Mouse (Mus musculus): ENCODE data around the gene Nkd1. TPM values are rescaled to one million over a fixed set of nuclear protein-coding genes. Genes with fewer than 3 reads are reported as not detected.

The Nkd1 gene
- total RNA-seq, 2 experiments from 2014 or later: 19.7 to 25.5 TPM

GRCm38 (mm10) chr8:88603446-88603989 lies 82.4 kb downstream of the Nkd1 start:
- intact Hi-C loops (cut with DNase I): no loop called here
- DNase-seq (ENCODE audit: low spot score in 2 of 2): peak in 1 of 2 experiments; percentile 37

DNA sequence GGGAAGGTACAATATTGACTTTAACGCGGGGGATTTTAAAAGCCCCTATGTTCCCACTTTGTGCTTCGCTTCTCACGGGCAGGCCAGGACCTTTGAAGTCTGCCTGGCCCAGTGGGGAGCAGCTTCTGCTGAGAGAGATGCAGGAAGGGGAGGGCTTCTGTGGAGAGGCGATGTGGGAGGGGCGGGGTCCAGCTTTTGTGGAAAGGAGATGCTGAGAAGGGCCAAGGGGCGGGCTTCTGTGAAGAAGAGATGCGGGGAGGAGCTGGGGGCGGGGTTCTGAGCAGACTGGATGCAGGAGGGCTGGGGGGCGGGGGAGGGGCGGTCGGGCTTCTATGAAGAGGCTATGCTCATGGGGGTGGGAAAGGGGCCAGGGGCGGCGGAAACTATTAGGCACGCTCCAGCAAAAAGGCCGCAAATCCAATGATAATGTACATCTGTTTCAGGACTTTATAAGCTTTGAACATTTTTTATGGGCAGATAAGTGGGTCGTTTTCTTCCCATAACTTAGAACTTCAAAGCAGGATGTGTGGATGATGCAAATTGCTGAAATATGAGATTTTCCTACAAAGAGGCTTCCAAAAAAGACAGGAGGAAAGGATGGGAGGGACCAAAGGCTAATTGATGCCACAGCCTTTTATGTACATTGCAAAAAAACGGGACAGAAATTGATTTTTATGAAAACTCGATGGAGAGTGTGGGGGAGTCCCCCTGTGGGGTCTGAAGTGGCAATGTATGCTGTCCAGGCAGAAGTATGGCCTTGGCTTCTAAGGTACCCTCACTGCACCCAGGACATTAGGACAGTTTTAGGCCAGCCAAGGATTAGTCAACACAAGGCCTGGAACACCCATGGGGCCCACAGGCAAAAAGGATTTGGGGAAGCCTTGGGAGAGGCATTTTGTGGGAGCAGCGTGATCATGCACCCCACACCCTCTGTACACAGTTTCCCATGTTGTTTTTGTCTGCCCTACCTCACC lies 83.2 kb downstream of the Nkd1 start:
- peak; percentile 44 to 51 for DNase-seq (ENCODE audit: low spot score in 2 of 2)
- intact Hi-C loops (cut with DNase I): no loop called here

GRCm38 (mm10) chr8:88605361-88606040 lies 84.3 kb downstream of the Nkd1 start:
- no peak for DNase-seq (ENCODE audit: low spot score in 2 of 2)
- intact Hi-C loops (cut with DNase I): no loop called here

- intact Hi-C loops (cut with DNase I): no loop called here
- DNase-seq (ENCODE audit: low spot score in 2 of 2): no peak
These were observed 87.9 kb downstream of the Nkd1 start for GRCm38 (mm10) chr8:88609036-88609435.

DNA sequence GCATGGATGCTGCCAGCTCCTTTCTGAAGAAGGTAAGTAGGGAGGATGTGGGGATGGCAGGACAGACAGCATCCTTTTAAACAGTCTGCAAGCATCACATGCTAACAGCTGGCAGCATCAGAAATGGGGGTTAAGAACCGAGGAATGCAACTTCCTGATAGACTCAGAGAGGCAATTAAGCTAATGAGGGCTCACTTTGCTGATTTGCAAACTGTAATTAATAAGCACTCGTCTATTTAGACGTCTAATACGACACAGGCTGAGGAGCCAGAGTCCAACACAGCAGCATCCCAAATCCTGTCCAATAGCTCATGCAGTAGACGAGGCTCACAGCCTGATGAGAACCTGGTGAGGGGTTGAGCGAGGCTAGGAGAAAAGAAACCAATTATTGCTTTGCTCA lies 89.1 kb downstream of the Nkd1 start:
- intact Hi-C loops (cut with DNase I): no loop called here
- no peak for DNase-seq (ENCODE audit: low spot score in 2 of 2)

GRCm38 (mm10) chr8:88614981-88615380 lies 93.8 kb downstream of the Nkd1 start:
- intact Hi-C loops (cut with DNase I): loop anchor here (5.0 kb wide), 1 partner anchor 93 kb away; the partner anchor contains the start of gene Nkd1
- no peak for DNase-seq (ENCODE audit: low spot score in 2 of 2)

DNA sequence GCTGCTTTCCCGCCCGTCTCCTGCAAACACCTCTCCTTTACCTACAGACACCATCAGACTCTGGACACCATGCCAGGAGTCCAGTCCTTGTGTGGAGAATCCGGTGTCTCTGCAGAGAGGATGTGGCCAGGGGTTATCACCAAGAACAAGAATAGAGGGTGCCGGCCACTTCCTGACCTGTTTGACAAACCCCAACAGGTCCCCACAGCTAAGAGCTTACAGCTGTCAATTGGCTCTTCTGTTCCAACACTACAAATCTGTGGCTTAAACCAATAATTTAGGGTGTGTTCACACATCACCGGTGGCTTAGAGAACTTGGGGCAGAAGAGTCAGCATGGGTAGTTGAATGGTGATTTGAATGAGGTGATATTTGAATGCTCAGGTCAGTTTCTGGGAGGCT lies 97.5 kb downstream of the Nkd1 start:
- DNase-seq (ENCODE audit: low spot score in 2 of 2): no peak

GRCm38 (mm10) chr8:88619513-88619912 lies 98.4 kb downstream of the Nkd1 start:
- intact Hi-C loops (cut with DNase I): loop anchor here (5.0 kb wide), 1 partner anchor 97 kb away; the partner anchor contains the start of gene Nkd1

More for the DNA sequence above, 97.5 kb downstream of the Nkd1 start:
- intact Hi-C loops (cut with DNase I): loop anchor here (5.0 kb wide), 1 partner anchor 96 kb away; the partner anchor contains the start of gene Nkd1

DNA sequence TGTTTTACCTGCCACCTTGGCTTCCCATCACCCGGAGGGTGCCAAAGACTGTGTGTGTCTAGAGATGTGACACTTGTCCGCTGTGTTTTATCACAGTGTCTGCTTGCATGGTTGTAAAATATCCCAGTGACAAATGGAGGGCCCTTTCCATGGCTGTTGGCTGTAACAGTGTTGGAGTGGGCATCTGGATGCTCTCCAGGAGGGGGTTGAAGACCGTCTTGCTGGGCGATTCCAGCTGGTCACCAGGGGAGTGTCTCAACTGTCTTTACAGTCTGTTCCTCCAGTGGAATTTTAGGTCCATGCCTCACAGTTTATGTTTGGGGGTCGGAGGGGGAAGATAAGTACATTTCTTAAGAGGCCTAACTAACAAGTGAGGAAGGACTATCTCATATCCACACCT lies 99.8 kb downstream of the Nkd1 start:
- intact Hi-C loops (cut with DNase I): loop anchor here (1.0 to 5.0 kb wide), 3 partner anchors 169 to 354 kb away; no protein-coding TSS in a partner anchor
- no peak for DNase-seq (ENCODE audit: low spot score in 2 of 2)

More at GRCm38 (mm10) chr8:88619513-88619912, 98.4 kb downstream of the Nkd1 start:
- DNase-seq (ENCODE audit: low spot score in 2 of 2): no peak

GRCm38 (mm10) chr8:88621408-88621807 lies 100.3 kb downstream of the Nkd1 start:
- peak; percentile 84 to 87 for DNase-seq (ENCODE audit: low spot score in 2 of 2)
- intact Hi-C loops (cut with DNase I): loop anchor here (1.0 to 5.0 kb wide), 3 partner anchors 169 to 354 kb away; no protein-coding TSS in a partner anchor

- no peak for DNase-seq (ENCODE audit: low spot score in 2 of 2)
- intact Hi-C loops (cut with DNase I): loop anchor here (5.0 kb wide), 2 partner anchors 171 to 356 kb away; no protein-coding TSS in a partner anchor
These were observed 102.2 kb downstream of the Nkd1 start for GRCm38 (mm10) chr8:88623351-88623750.

- no peak for DNase-seq (ENCODE audit: low spot score in 2 of 2)
- intact Hi-C loops (cut with DNase I): loop anchor here (5.0 kb wide), 2 partner anchors 172 to 357 kb away; no protein-coding TSS in a partner anchor
These were observed 103.1 kb downstream of the Nkd1 start for GRCm38 (mm10) chr8:88624276-88624675.

DNA sequence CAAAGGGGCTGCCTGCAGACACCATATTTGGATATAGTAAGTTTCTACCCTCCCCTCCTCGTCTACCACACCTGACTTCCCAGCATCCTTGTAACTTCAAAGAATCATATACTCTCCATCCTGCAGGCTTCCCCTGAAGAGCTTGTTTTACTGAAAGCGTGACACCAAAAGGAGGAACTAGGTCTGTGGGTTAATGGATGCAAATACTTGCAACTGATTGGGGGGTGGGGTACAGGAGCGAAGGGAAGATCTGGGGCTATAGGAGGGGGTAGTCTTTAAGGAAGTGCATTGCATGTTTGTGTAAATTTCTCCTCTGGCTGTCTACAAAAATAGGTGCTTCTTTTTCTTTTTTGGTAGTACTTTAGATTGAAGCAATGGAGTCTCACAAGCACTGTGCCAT lies 105.3 kb downstream of the Nkd1 start:
- no peak for DNase-seq (ENCODE audit: low spot score in 2 of 2)
- intact Hi-C loops (cut with DNase I): loop anchor here (2.0 to 5.0 kb wide), 2 partner anchors 74 to 126 kb away; no protein-coding TSS in a partner anchor

GRCm38 (mm10) chr8:88626940-88627264 lies 105.7 kb downstream of the Nkd1 start:
- intact Hi-C loops (cut with DNase I): loop anchor here (2.0 to 5.0 kb wide), 2 partner anchors 74 to 125 kb away; no protein-coding TSS in a partner anchor
- no peak for DNase-seq (ENCODE audit: low spot score in 2 of 2)

DNA sequence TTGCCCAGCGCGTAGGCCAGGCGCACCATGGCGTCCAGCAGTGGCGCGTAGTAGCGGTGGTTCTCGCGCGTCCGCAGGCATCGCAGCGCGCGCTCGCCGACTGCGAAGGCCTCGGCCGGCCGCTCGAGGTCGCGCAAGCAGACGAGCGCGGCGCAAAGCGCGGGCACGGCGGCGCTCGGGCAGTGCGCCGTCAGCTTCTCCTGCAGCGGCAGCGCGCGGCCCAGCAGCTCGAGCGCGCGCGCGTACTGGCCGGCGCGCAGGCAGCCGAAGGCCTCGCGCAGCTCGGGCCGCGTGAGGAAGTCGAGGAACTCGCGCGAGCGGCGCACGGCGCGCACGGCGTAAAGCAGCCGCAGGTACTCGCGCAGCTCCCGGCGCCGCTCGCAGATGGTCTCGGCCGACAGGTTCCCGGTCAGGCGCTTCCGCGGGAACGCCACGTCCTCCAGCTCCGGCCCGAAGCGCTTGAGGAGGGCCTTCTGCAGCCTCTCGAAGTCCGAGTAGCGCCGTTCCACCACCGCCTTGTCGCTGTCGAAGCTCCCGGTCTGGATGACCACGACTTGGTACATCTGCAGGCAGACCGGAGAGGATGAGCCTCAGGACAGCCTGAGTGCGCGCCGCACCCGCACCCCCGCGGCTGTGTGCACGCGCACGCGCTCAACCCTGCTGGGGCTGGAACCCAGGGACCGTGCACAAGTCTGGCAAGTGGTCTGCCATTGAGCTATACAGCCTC lies 106.3 kb downstream of the Nkd1 start:
- DNase-seq (ENCODE audit: low spot score in 2 of 2): peak; percentile 84 to 86
- intact Hi-C loops (cut with DNase I): loop anchor here (2.0 to 5.0 kb wide), 2 partner anchors 73 to 125 kb away; no protein-coding TSS in a partner anchor

GRCm38 (mm10) chr8:88628001-88628774 lies 107.0 kb downstream of the Nkd1 start:
- intact Hi-C loops (cut with DNase I): loop anchor here (5.0 kb wide), 1 partner anchor 124 kb away; no protein-coding TSS in a partner anchor
- DNase-seq (ENCODE audit: low spot score in 2 of 2): peak; percentile 35 to 74

- intact Hi-C loops (cut with DNase I): no loop called here
- no peak for DNase-seq (ENCODE audit: low spot score in 2 of 2)
These were observed 109.1 kb downstream of the Nkd1 start for GRCm38 (mm10) chr8:88630225-88630624.

- peak; percentile 53 to 86 for DNase-seq (ENCODE audit: low spot score in 2 of 2)
- intact Hi-C loops (cut with DNase I): no loop called here
These were observed 109.9 kb downstream of the Nkd1 start for GRCm38 (mm10) chr8:88631081-88631480.

All from left cerebral cortex, postnatal 14 days (tissue).